Mouse (Mus musculus): ENCODE data around the gene Apip. TPM values are rescaled to one million over a fixed set of nuclear protein-coding genes. Genes with fewer than 3 reads are reported as not detected.
A peak's percentile ranks its signal among the peaks of the same experiment; 100 is the strongest.

Apip gene
- polyA plus RNA-seq, 1 experiment from 2014 or later: 44.9 TPM

- Histone ChIP-seq H3K27ac (ENCODE audit: low read length) (no peak overlapping the region), H3K4me3 (replicated peaks; ENCODE audit: low read length) (no peak overlapping the region), H3K9ac (replicated peaks; ENCODE audit: low read depth, low read length) (no peak overlapping the region), H3K27me3 (replicated peaks; ENCODE audit: control insufficient read depth, insufficient read depth, low read length) (no peaks in the 10 kb centered on the region), H3K36me3 (ENCODE audit: control insufficient read depth, insufficient read depth) (no peaks in the 10 kb centered on the region), H3K4me1 (replicated peaks; ENCODE audit: control insufficient read depth, insufficient read depth, low read length) (peaks cover 10% of the 10 kb centered on the region), H3K9me3 (ENCODE audit: control insufficient read depth, low read length) (no peaks in the 10 kb centered on the region), H3K4me2 (ENCODE audit: low read length) (no peak overlapping the region)
- 78% methylated on average over 8 of the region's 8 CpGs for WGBS
- ATAC-seq: no peak
Observed at GRCm38 (mm10) chr2:103066683-103067551, 6.6 kb upstream of the Apip start.

DNA sequence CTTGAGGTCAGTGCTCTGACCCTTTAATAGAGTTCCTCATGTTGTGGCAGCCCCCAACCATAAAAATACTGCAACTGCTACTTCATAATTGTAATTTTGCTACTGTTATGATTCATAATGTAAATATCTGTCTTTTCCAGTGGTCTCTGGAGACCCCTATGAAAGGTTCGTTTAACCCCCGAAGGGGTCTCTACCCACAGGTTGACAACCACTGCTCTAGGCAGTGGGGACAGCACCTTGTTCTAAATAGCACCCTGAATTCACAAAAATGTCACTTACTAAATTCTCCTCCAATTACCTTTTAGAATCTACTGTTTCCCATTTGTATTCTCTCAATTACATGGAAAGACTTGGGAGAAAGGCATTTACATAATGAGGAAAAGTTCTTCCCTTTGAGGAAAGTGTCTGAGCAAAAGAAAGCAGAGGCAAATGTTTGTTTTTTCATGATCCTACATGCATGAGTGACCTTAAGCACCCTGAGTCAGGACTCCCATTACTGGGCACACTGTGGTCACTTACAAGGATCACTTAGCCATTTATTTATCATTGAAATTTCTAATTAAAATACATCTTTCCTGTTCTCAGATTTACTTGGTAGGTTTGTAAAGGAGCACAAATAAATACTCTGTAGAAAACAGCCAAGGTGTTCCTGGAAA, 5.8 kb upstream of the Apip start:
- Histone ChIP-seq H3K9me3 (ENCODE audit: control insufficient read depth, low read length) (no peaks in the 10 kb centered on the region), H3K9ac (replicated peaks; ENCODE audit: low read depth, low read length) (no peak overlapping the region), H3K4me1 (replicated peaks; ENCODE audit: control insufficient read depth, insufficient read depth, low read length) (peaks cover 15% of the 10 kb centered on the region), H3K4me3 (replicated peaks; ENCODE audit: low read length) (no peak overlapping the region), H3K27me3 (replicated peaks; ENCODE audit: control insufficient read depth, insufficient read depth, low read length) (no peaks in the 10 kb centered on the region), H3K4me2 (ENCODE audit: low read length) (no peak overlapping the region), H3K27ac (ENCODE audit: low read length) (no peak overlapping the region), H3K36me3 (ENCODE audit: control insufficient read depth, insufficient read depth) (no peaks in the 10 kb centered on the region)
- 93% methylated on average over 2 of the region's 2 CpGs for WGBS
- ATAC-seq: no peak

GRCm38 (mm10) chr2:103068602-103069001, 4.9 kb upstream of the Apip start:
- H3K9ac ChIP-seq (replicated peaks; ENCODE audit: low read depth, low read length): no peak overlapping the region

GRCm38 (mm10) chr2:103069752-103070405, 3.6 kb upstream of the Apip start:
- Histone ChIP-seq H3K4me3 (replicated peaks; ENCODE audit: low read length) (no peak overlapping the region), H3K9me3 (ENCODE audit: control insufficient read depth, low read length) (no peaks in the 10 kb centered on the region), H3K27ac (ENCODE audit: low read length) (no peak overlapping the region), H3K4me1 (replicated peaks; ENCODE audit: control insufficient read depth, insufficient read depth, low read length) (peaks cover 10% of the 10 kb centered on the region), H3K27me3 (replicated peaks; ENCODE audit: control insufficient read depth, insufficient read depth, low read length) (no peaks in the 10 kb centered on the region), H3K4me2 (ENCODE audit: low read length) (no peak overlapping the region), H3K9ac (replicated peaks; ENCODE audit: low read depth, low read length) (no peak overlapping the region), H3K36me3 (ENCODE audit: control insufficient read depth, insufficient read depth) (no peaks in the 10 kb centered on the region)
- ATAC-seq: no peak
- WGBS: 91% methylated on average over 5 of the region's 5 CpGs

More at GRCm38 (mm10) chr2:103068602-103069001, 4.9 kb upstream of the Apip start:
- no peak overlapping the region for H3K4me2 ChIP-seq (ENCODE audit: low read length)
- H3K9me3 ChIP-seq (ENCODE audit: control insufficient read depth, low read length): no peaks in the 10 kb centered on the region
- peaks cover 10% of the 10 kb centered on the region for H3K4me1 ChIP-seq (replicated peaks; ENCODE audit: control insufficient read depth, insufficient read depth, low read length)
- no peak overlapping the region for H3K4me3 ChIP-seq (replicated peaks; ENCODE audit: low read length)
- no peaks in the 10 kb centered on the region for H3K27me3 ChIP-seq (replicated peaks; ENCODE audit: control insufficient read depth, insufficient read depth, low read length)
- WGBS: 92% methylated on average over 1 of the region's 1 CpGs
- H3K27ac ChIP-seq (ENCODE audit: low read length): no peak overlapping the region
- H3K36me3 ChIP-seq (ENCODE audit: control insufficient read depth, insufficient read depth): no peaks in the 10 kb centered on the region
- no peak for ATAC-seq

- H3K4me2 ChIP-seq (ENCODE audit: low read length): no peak overlapping the region
- peaks cover 10% of the 10 kb centered on the region for H3K4me1 ChIP-seq (replicated peaks; ENCODE audit: control insufficient read depth, insufficient read depth, low read length)
- no peak overlapping the region for H3K4me3 ChIP-seq (replicated peaks; ENCODE audit: low read length)
- H3K27me3 ChIP-seq (replicated peaks; ENCODE audit: control insufficient read depth, insufficient read depth, low read length): no peaks in the 10 kb centered on the region
- no peak overlapping the region for H3K27ac ChIP-seq (ENCODE audit: low read length)
- no peak for ATAC-seq
- 57% methylated on average over 3 of the region's 3 CpGs for WGBS
- no peaks in the 10 kb centered on the region for H3K36me3 ChIP-seq (ENCODE audit: control insufficient read depth, insufficient read depth)
- no peak overlapping the region for H3K9ac ChIP-seq (replicated peaks; ENCODE audit: low read depth, low read length)
- H3K9me3 ChIP-seq (ENCODE audit: control insufficient read depth, low read length): no peaks in the 10 kb centered on the region
Observed at GRCm38 (mm10) chr2:103070586-103070985, 2.9 kb upstream of the Apip start.

GRCm38 (mm10) chr2:103081117-103081516, 7.6 kb downstream of the Apip start:
- Histone ChIP-seq H3K27me3 (replicated peaks; ENCODE audit: control insufficient read depth, insufficient read depth, low read length) (no peaks in the 10 kb centered on the region), H3K9ac (replicated peaks; ENCODE audit: low read depth, low read length) (no peak overlapping the region), H3K27ac (ENCODE audit: low read length) (no peak overlapping the region), H3K4me2 (ENCODE audit: low read length) (no peak overlapping the region), H3K4me3 (replicated peaks; ENCODE audit: low read length) (no peak overlapping the region), H3K9me3 (ENCODE audit: control insufficient read depth, low read length) (no peaks in the 10 kb centered on the region), H3K36me3 (ENCODE audit: control insufficient read depth, insufficient read depth) (no peaks in the 10 kb centered on the region), H3K4me1 (replicated peaks; ENCODE audit: control insufficient read depth, insufficient read depth, low read length) (no peaks in the 10 kb centered on the region)
- ATAC-seq: no peak
- 76% methylated on average over 6 of the region's 6 CpGs for WGBS

DNA sequence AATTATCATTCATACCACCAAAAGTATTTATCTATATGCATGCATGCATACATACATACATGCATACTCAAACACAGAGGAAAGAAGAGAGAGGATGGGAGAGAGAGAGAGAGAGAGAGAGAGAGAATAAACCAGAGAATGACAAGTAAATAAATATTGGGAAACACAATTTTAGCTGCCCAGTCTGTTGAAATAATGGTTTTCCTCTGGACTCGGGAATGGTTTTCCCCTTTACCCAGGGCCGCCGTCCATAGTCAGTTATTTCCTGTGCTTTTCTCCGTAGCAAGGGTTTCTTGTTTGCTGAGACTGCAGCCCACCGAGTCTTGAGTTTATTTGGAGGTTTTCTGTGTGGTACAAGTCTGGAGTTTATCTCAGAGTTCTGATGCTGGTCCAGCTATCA, 8.2 kb downstream of the Apip start:
- no peaks in the 10 kb centered on the region for H3K4me1 ChIP-seq (replicated peaks; ENCODE audit: control insufficient read depth, insufficient read depth, low read length)
- no peaks in the 10 kb centered on the region for H3K9me3 ChIP-seq (ENCODE audit: control insufficient read depth, low read length)
- H3K4me3 ChIP-seq (replicated peaks; ENCODE audit: low read length): no peak overlapping the region
- H3K4me2 ChIP-seq (ENCODE audit: low read length): no peak overlapping the region
- WGBS: 87% methylated on average over 5 of the region's 5 CpGs
- no peak for ATAC-seq
- no peaks in the 10 kb centered on the region for H3K36me3 ChIP-seq (ENCODE audit: control insufficient read depth, insufficient read depth)
- no peak overlapping the region for H3K27ac ChIP-seq (ENCODE audit: low read length)
- H3K27me3 ChIP-seq (replicated peaks; ENCODE audit: control insufficient read depth, insufficient read depth, low read length): no peaks in the 10 kb centered on the region
- H3K9ac ChIP-seq (replicated peaks; ENCODE audit: low read depth, low read length): no peak overlapping the region

GRCm38 (mm10) chr2:103082853-103083252, 9.4 kb downstream of the Apip start:
- no peak overlapping the region for H3K4me2 ChIP-seq (ENCODE audit: low read length)
- H3K36me3 ChIP-seq (ENCODE audit: control insufficient read depth, insufficient read depth): 0 out of 2 replicates have a peak, but pooled peaks cover 2% of the 10 kb centered on the region

GRCm38 (mm10) chr2:103084451-103084850, 11.0 kb downstream of the Apip start:
- H3K9ac ChIP-seq (replicated peaks; ENCODE audit: low read depth, low read length): no peak overlapping the region

More at GRCm38 (mm10) chr2:103082853-103083252, 9.4 kb downstream of the Apip start:
- H3K27ac ChIP-seq (ENCODE audit: low read length): no peak overlapping the region
- ATAC-seq: no peak
- H3K4me1 ChIP-seq (replicated peaks; ENCODE audit: control insufficient read depth, insufficient read depth, low read length): no peaks in the 10 kb centered on the region
- no peaks in the 10 kb centered on the region for H3K9me3 ChIP-seq (ENCODE audit: control insufficient read depth, low read length)
- WGBS: 70% methylated on average over 7 of the region's 7 CpGs
- no peak overlapping the region for H3K9ac ChIP-seq (replicated peaks; ENCODE audit: low read depth, low read length)
- no peaks in the 10 kb centered on the region for H3K27me3 ChIP-seq (replicated peaks; ENCODE audit: control insufficient read depth, insufficient read depth, low read length)
- no peak overlapping the region for H3K4me3 ChIP-seq (replicated peaks; ENCODE audit: low read length)

More at GRCm38 (mm10) chr2:103084451-103084850, 11.0 kb downstream of the Apip start:
- Histone ChIP-seq H3K27me3 (replicated peaks; ENCODE audit: control insufficient read depth, insufficient read depth, low read length) (no peaks in the 10 kb centered on the region), H3K36me3 (ENCODE audit: control insufficient read depth, insufficient read depth) (peaks cover 6% of the 10 kb centered on the region; the same call in 1 of the 2 replicates), H3K4me2 (ENCODE audit: low read length) (no peak overlapping the region), H3K4me1 (replicated peaks; ENCODE audit: control insufficient read depth, insufficient read depth, low read length) (no peaks in the 10 kb centered on the region), H3K27ac (ENCODE audit: low read length) (no peak overlapping the region), H3K9me3 (ENCODE audit: control insufficient read depth, low read length) (no peaks in the 10 kb centered on the region), H3K4me3 (replicated peaks; ENCODE audit: low read length) (no peak overlapping the region)
- ATAC-seq: peak; percentile 14; the same call in 1 of the 2 replicates
- WGBS: 56% methylated on average over 5 of the region's 5 CpGs
